Mouse (Mus musculus) layer of hippocampus, postnatal 14 days (tissue): ENCODE data around the gene Glt8d2. TPM values are rescaled to one million over a fixed set of nuclear protein-coding genes. Genes with fewer than 3 reads are reported as not detected.

Experiments used
- DNase-seq, 2 experiments: peaks; one replicate each; pipeline ENCODE4 v3.0.0; 2021 to 2022; ENCODE audit warnings: low spot score in 2 of 2, mixed read lengths in 1 of 2
- long read RNA-seq, 2 experiments: library from polyadenylated mRNA; stranded (forward); transcript quantifications; one replicate each; pipeline ENCODE4 v2.0.0; 2021
- total RNA-seq, 2 experiments: library from RNA; stranded (reverse); gene quantifications; 2 replicates each; pipeline ENCODE4 v1.2.3; 2021

The Glt8d2 gene
- total RNA-seq = 1 to 10 TPM; 6.8 to 7.2 TPM
- long read RNA-seq, experiment 1, partial matches to known transcripts = 1 of 7 reads
- long read RNA-seq, experiment 1, other reads (novel, unspliced or antisense) = 4 of 7 reads
- long read RNA-seq, experiment 2, partial matches to known transcripts = 0 of 5 reads
- long read RNA-seq, experiment 2, other reads (novel, unspliced or antisense) = 2 of 5 reads

DNA sequence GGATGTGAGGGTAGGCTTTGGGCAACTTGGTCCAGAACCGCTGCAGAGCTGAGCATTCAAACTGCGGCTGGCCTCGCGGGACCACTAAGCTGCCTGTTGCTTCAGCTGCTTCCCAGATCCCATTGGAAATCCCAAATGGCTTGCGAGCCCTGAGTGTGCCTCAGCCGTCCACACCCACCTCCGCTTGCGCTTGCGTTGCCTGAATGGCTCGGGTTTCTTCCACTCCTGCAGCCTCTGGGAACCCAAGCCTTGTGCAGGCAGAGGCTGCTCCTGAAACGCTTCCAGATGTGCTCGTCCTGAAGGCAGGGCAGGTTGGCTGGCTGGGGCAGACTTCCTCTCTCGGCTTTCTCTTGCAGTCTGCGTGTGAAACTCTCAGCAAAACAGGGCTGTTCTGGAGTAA is at the start of gene Glt8d2:
Glt8d2 (minus strand) TSS at position 157 of the 400 bp plus-strand sequence.
- no peak for DNase-seq

DNA sequence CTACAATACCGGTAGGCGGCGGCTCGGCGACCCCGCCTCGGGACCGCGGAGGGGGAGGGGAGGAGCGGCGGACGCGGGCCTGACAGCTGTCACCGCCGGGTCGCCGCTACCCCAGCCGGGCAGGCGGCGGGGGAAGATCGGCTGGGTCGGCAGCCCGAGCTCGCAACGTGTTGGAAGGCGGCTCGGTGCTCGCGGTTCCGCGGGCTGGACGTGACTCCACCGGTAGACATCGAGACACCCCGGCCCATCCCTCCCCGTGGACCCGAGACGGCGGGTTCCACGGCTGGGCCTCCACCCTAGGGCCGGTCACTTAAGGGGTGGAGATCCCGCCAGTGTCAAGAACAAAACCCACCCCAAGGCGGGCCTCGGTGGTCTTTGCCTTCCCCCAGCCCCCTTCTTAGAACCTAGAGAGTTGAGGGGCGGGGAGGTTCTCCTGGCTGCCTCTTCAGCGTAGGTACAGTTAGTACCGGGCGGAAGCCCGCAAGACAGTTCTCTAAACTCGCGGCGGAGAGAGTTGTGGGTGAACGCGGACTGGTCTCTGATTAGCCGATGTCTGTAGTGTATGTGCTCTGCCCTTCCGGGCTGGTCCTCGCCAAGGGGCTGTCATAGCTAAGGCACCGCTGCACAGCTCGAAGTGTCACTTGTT is 9.0 kb upstream of the Glt8d2 start:
- DNase-seq = peak in 1 of 2 experiments; percentile 16

DNA sequence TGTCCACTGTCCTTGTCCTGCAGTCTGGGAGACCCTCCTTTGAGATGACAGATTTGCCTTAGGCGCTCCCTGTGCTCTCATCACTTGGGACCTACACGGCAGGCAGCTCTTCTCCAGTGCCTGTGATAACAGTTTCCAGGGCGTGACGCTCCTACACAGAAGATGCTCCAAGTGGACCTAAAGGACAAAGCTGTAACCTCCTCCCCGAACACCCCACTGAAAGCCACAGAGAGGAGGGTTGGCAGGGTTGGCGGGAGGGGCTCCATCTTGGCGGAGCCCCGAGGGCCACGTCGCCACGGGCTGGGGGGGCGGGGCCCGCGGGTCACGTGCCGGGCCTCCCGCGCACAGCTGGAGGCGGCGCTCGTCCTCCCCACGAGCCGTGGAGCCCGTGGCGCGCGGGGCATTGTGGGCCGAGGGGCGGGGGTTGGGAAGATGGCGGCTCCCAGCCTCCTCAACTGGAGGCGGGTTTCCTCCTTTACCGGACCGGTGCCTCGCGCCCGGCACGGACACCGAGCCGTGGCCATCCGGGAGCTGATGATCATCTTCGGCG is 8.3 kb upstream of the Glt8d2 start:
- peak; percentile 86 to 87 for DNase-seq

DNA sequence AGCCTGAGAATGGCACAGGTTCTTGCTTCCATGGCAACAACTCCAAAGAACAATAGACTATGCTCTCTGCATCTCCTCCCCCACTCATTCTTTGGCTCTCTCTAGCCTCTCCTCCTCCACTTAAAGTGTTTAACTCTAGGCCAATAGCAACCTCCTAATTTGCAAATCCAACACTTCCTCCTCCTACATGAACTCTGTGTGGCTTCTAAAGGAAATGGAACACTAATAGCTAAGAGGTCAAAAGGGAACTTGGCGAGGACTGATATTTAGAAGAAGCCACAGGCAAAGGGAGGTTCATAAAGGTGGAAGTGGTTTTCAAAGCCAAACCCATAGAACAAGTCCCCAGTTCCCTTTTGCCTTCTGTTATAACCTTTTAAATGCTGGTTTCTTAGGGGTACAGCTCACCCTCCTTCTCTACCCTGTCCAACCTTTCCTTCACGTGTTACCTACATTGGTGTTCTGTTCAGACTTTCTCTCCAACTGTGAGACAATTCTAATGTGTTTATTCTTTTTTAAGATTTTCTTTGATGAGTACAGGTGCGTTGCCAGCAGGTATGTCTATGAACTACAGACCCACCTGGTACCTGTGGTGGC is 7.0 kb upstream of the Glt8d2 start:
- DNase-seq = no peak

DNA sequence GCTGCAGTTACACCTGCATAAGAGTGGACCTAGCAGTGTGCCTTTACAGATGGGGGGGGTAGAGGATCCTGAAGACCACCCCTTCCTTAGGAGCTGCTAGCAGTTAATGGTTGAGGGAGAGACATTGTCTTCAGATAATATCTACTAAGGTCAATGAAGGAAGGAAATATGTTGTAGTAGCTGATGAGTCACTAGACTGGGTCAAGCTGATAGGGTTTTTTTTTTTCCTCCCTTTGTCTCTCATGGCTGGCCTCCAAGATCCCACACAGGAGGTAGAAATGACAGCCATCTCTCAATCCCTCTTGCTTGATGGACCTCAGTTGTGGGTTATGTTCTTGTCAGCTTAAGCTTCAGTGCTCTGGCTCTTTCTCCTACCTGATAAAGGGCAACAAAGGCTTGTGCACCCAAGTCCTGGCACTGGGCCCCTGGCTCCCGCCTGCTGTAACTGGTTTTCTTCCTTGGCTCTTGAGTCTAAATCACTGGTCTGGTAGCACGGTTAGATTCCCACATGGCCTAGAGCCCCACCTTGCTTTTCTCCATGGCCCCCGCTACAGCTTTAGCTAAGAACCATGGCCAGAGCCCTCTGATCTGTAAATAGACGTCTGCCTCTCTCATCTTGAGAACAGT is 6.1 kb upstream of the Glt8d2 start:
- no peak for DNase-seq

DNA sequence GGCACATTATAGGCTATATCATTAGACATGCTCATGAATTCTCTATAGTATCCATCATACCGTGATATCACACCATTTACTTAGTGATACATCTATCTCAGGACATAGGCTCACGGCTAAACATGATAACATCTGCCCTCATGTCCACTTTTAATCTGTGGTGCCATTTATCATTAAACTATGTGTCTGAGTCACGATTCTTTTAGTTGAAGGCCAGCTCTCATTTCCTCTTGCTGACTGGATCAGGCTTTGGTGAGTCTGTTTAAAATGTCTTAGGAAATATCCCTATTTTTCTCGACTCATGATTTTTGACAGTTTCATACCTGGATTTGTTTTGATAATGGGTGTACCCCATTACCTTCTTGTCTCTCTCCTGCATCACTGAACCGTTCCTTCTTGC is 5.5 kb upstream of the Glt8d2 start, which contains the start of gene Hcfc2:
Hcfc2 (plus strand) TSS at position 205 of the 400 bp plus-strand sequence.
- no peak for DNase-seq

DNA sequence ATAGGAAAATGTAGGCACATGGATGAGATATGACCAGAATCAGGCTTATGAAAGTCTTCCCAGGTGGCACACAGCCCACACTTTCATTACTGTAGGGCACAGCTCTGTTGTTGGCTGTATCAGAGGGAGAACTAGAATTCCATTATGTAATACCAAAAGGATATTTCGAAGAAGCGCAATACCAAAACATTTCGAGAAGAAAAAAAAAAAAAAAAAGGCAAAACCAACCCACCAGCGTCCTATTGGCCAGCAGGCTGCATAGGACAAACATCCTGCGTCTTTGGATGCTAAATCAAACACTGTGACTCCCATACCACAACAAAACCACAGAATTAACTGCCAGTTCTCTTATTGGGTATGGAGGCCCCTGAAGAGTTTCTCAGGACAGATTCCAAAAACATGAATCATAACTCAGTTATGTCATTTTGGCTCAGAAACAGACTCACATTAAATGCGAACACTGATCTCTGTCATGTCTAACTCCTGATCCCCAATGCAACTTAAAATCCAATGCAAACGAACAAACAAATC is 704 bp downstream of the Glt8d2 start:
- DNase-seq = no peak

DNA sequence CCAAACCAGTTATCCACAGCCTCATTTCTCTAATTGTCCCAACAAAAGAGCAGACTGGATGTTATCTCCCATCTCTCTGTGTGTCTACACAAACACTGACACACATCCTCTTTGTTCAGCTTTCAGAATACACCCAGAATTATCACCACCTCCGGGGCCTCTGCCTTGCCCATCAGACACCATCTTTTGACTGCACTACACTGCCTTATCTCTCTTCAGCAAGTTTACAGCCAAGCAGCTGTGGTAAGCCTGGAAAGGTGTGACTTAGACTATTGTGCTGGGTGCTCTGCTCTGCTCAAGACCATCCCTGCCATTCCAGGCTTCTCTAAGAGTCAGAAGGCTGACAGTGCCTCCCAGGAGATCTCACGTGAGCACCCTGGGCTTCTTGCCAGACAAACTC is 5.0 kb downstream of the Glt8d2 start:
- DNase-seq = no peak

DNA sequence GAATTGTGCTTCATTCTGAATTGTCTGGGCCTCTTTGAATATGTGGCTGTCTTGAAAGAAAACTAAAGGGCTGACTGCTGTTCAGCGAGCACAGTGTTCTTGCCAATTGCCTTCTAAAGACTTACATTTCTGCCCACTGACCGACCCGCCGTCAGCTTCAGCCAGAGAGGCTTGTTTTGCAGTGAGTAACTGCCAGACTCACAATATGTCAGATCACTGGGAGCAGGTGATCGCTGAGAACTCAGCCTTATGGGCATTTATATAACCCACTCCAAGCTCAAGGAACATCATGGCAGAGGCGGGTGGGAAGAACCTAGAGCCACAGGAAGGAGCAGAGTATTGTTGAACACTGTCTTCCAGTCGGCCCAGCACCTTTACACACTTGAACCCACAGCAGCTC is 8.8 kb downstream of the Glt8d2 start:
- no peak for DNase-seq

DNA sequence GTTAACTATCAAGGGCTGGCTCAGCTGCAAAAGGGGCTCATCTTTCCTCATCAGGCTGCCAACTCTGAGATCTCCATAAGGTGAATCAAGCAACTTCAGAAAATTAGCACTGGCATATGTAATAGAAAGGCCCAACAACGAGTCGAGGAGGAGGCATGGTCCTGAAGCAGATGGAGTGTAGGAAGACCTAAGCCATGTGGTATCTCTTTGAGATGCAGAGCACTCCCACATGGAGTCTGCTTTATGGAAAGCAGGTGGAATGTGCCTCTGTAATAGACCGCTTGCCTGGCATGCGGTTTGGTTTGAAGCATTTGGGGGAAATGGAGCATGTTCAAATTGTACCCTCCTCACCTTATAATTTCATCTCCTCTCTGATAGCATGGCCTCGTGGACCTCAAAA is 9.7 kb downstream of the Glt8d2 start:
- peak in 1 of 2 experiments; percentile 80 for DNase-seq

DNA sequence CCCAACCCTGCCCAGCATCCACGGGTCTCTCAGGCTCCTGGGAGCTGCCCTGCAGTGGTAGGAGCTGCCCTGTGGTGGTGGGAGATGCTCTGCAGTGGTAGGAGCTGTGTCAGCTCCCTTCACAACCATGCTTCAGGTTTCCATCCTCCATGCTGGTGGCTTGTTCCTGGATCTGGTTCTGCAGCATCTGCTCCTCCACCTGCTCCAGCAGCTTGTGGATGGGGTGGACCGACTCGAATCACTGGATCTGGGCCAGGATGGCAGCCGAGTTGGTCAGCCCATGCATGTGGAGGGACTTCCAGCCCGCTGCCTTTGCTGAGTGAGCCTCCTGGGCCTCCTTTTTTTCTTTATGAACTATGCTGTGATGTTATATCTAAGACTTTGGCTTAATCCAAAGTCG is 13.5 kb downstream of the Glt8d2 start:
- DNase-seq = peak; percentile 51 to 74

DNA sequence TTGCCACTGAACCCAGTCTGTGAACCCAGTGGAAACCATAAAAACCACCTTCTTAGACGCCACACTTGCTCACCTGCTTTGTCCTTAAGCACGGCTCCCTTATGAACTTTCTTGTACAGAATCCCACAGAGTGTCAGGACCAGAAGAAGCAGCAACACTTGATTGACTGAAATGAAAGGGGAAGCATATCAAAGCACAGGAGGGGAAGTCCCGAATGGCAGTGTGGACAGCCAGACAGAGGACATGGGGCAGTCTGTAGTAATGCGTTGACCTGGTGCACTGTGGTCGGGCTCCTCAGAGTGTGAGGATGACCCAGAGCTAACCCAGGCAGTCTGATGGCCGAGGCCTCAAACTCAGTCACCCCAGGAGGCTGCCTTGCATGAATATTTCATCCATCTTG is 20.2 kb downstream of the Glt8d2 start:
- DNase-seq = no peak

DNA sequence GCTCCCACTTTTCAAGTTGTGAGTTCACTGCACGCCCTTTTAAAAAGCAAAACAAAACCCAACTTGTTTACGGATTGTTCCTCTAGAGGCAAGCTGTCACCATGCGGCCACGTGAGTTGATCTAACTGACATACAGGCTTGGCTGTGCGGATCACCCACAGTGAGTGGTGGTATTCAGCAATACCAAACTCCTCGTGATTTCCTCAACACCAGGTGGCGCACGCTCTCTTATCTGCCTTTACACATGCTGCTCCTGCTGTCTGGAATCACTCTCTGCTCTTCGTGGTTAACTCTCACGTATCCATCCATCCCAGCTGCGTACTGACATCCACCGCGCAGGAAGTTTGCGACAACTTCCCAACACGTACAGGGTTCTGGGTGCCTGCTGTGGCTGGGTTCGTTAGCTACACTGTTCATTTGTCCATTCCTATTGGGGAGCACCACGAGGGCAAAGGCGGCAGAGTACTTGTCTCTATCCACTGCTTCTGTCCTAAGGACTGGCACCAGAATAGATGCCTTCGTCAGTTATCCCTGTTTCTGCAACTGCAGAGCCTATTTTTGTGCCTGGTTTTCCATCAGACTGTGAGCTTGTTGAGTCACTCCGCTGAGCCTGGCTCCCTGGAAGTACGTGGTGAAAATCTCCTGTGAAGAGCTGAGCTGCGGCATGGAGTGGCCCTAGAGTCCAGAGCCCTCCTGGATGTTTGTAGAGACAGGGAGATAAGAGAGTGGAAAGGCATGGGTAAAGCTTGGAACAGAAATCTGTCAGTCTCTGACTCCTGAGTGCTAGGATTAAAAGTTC is 23.8 kb downstream of the Glt8d2 start:
- DNase-seq = peak; percentile 80 to 90

DNA sequence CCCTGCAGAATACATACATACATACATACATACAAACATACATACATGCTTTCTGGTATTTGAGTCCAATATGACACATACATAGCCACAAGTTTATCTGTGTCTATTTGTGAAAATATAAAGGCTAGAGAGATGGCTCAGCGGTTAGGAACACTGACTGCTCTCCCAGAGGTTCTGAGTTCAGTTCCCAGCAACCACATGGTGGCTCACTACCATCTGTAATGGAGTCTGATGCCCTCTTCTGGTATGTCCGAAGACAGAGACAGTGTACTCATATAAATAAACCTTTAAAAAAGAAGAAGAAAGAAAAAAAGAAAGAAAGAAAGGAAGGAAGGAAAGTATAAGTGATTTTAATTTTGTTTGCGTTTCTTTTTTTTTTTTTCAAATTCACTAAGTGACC is 24.5 kb downstream of the Glt8d2 start:
- no peak for DNase-seq

DNA sequence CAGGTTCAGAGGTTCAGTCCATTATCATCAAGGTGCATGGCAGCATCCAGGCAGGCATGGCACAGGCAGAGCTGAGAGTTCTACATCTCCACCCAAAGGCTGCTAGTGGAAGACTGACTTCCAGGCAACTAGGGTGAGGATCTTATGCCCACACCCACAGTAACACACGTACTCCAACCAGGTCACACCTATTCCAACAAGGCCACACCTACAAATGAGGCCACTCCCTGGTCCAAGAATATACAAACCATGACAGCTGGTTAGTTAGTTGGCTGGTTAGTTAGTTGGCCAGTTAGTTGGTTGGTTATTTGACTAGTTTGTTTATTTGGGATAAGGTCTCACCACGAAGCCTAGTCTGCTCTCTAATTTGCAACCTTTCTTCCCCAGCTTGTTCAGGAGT is 27.2 kb downstream of the Glt8d2 start:
- no peak for DNase-seq

DNA sequence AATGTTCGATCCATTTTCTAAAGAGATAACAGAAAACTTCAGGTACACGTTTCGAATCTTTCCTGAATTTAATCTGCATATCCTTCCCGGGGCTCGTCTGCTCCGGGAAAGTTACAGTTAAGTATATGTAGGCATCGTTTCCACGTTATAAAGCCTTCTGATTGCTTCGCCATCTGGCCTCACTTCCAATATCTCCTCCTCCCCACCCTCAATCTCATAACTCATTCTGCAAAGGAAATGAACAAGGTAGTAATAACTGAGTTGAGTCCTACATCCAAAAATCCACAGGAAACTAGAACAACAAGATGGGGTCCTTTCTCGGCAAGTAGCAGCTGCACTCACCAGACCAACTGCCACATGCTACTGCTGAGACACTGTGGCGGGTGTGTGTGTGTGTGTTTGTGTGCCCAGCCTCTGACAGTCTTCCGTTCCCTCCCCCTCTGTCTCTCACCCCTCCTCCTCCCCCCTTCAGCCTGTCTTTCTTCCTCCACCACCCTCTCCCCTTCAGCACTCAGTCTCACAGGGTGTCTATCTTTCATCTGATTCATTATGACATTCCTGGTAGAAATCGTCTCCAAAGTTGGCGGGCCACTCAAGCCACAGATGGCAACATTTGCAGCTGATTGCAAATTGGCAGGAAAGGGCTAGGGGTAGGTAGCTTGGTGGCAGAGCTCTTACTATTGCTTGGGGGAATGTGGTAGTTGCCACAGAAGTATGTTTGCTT is 28.0 kb downstream of the Glt8d2 start:
- DNase-seq = peak; percentile 70 to 86

DNA sequence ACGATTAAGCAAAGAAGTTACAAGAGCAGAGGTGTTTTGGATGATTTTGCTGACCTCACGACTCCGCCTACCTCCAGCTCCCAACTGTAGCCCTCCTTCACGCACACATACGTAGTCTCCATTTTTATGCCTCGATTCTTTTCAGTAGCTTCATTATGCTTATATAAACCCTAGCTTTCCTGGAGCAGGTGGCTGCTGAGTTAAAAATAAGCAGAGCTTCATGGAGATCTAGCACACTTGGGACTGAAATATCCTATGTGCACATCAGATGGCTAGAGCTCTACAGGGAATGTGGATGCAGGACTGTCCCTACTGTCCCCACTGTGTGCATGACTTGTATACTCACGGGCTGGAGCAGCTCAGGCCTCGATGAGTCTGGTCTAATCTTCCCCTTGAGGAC is 28.6 kb downstream of the Glt8d2 start:
- DNase-seq = peak in 1 of 2 experiments; percentile 31

DNA sequence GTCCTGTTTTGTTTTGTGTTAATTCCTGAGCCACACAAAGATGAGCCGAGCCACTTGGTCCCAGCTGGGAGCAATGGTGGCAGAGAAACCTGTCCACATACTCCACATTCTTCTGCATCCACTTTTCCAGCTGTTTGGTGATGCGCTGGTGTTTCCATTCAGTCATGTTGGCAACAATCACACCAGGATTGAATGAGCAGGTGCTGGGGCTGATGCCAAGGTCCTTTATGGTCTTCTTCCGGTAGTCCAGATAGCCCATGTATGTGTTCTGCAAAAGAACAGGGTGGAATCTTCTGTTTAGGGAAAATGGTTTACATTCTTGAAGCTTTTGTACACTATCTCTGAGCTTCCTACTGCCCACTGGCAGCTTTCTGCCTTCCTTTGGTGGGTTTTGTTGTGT is 35.9 kb downstream of the Glt8d2 start:
- no peak for DNase-seq

DNA sequence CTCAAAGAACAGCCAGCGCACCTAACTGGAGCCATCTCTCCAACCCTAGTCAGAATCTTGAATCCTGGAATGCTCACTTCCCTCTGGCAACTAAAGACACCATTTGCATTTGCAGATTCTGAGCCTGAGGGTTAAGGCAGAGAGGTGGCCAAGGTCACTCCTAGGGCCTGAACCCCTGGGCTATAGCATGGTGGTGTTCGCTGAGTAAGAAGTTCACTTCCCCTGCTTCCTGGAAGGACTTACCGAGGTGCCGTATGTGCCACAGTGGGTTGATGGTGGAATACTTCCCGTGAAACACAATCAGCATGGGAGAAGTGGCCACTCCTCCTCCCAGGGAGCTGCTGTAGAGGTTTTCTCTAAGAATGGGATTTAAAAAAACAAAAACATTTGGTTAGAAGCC is 37.8 kb downstream of the Glt8d2 start:
- DNase-seq = no peak

DNA sequence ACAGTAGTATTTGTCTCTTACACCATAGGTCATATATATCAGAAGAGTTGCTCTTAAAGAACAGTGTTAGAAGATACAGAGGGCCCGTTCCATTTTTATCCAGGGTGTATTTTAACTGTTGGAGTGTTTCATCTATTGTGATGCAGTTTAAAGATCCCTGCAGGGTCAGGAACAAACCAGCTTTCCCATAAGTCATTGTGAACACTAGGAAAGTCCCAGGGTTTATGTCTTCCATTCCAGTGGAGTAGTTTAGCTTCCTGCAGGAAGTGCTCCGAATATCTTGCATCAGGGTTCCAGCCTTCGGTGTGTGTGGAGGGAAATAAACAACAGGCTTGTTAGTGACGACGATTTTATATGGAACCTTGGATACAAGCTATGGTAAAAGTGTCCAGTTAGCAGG is 39.2 kb downstream of the Glt8d2 start:
- no peak for DNase-seq
